Mouse (Mus musculus) thymus, adult 2 months (tissue): ENCODE data around the gene Il1rl2. TPM values are rescaled to one million over a fixed set of nuclear protein-coding genes. Genes with fewer than 3 reads are reported as not detected.

Experiments used
- DNase-seq: peaks from one replicate; pipeline ENCODE4 v3.0.0; 2021
- H3K27ac ChIP-seq: fragments of 200-500 bp; 2 replicates; pipeline ENCODE4 v1.5.1; 2012; ENCODE audit warnings: low read length, control low read depth; ENCODE audit not compliant: control insufficient read depth, insufficient read depth
- H3K27me3 ChIP-seq: fragments of 200-500 bp; 2 replicates; pipeline ENCODE4 v1.6.1; 2012; ENCODE audit warnings: mild to moderate bottlenecking, low read length, moderate library complexity, mixed read lengths; ENCODE audit not compliant: control insufficient read depth, insufficient read depth
- H3K36me3 ChIP-seq: fragments of 200-500 bp; 2 replicates; pipeline ENCODE4 v1.6.1; 2012; ENCODE audit warnings: mild to moderate bottlenecking, low read length, moderate library complexity; ENCODE audit not compliant: control insufficient read depth, insufficient read depth
- H3K4me1 ChIP-seq: fragments of 200-500 bp; replicated peaks from 2 replicates; pipeline ENCODE4 v1.6.1; 2012; ENCODE audit warnings: low read length; ENCODE audit not compliant: control insufficient read depth, insufficient read depth
- H3K4me3 ChIP-seq: fragments of 200-500 bp; 2 replicates; pipeline ENCODE4 v1.5.1; 2012; ENCODE audit warnings: mild to moderate bottlenecking, low read length, control low read depth, moderate library complexity; ENCODE audit not compliant: control insufficient read depth, insufficient read depth
- CTCF ChIP-seq: fragments of 200-500 bp; IDR thresholded peaks from 2 replicates; pipeline ENCODE4 v1.5.1; 2012; ENCODE audit warnings: mild to moderate bottlenecking, control low read depth, low read length, moderate library complexity, borderline replicate concordance; ENCODE audit not compliant: control insufficient read depth, poor library complexity, insufficient read depth; ENCODE audit errors: extremely low read depth
- POLR2A ChIP-seq: fragments of 200-500 bp; IDR thresholded peaks from 2 replicates; pipeline ENCODE4 v1.6.1; 2012; ENCODE audit warnings: mild to moderate bottlenecking, low read length, control low read depth, moderate library complexity; ENCODE audit not compliant: control insufficient read depth, poor library complexity, insufficient read depth; ENCODE audit errors: extremely low read depth
- WGBS: fragments of 180-500 bp; shearing (Covaris S2); methylation state at CpG from one replicate; pipeline ENCODE4 v1.1.7; 2018; 5-methylcytosine and 5-hydroxymethylcytosine counted together
- polyA plus RNA-seq: library from polyadenylated mRNA; depleted of rRNA; stranded (reverse); fragments of >200 nt; gene quantifications from 2 replicates; pipeline ENCODE4 v1.2.3, GENCODE M21; 2012; rRNA removed

The Il1rl2 gene
- polyA plus RNA-seq, 1 experiment, result 7.3 TPM

- 46% methylated on average over 7 of the region's 7 CpGs for WGBS
- no peak overlapping the region for H3K4me3 ChIP-seq
Measured at GRCm38 (mm10) chr1:40404682-40405081, 80.3 kb downstream of the Il1rl2 start.

GRCm38 (mm10) chr1:40409882-40410281 is 85.5 kb downstream of the Il1rl2 start:
- no peak for DNase-seq
- Histone ChIP-seq H3K4me1 (no peaks in the 10 kb centered on the region), H3K27ac (no peak overlapping the region), H3K36me3 (no peaks in the 10 kb centered on the region), H3K4me3 (no peak overlapping the region), H3K27me3 (no peaks in the 10 kb centered on the region)
- 17% methylated on average over 1 of the region's 1 CpGs for WGBS
- TF ChIP-seq POLR2A, result no peak
- TF ChIP-seq CTCF, result no peak

More at GRCm38 (mm10) chr1:40404682-40405081, 80.3 kb downstream of the Il1rl2 start:
- Histone ChIP-seq H3K27ac (no peak overlapping the region), H3K4me1 (no peaks in the 10 kb centered on the region), H3K36me3 (no peaks in the 10 kb centered on the region), H3K27me3 (no peaks in the 10 kb centered on the region)
- DNase-seq, result no peak
- TF ChIP-seq CTCF (no peak), POLR2A (no peak)

DNA sequence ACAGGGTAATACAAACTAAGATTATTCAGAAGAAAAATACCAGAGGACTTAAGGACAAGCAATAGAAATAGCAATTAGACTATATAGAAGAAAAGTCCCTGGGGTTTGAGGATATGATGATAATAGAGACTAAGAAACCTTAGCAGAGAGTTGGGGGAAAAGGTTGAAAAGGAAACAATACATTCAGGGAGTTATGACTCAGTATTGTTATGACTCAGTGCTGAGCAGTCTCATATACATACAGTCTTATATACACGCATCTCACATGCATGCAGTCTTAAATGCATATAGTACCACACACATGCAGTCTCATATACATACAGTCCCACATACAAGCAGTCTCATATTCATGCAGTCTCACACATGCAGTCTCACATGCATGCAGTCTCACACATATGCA is 88.6 kb downstream of the Il1rl2 start:
- 97% methylated on average over 1 of the region's 1 CpGs for WGBS
- Histone ChIP-seq H3K27ac (no peak overlapping the region), H3K4me1 (no peaks in the 10 kb centered on the region), H3K27me3 (no peaks in the 10 kb centered on the region), H3K4me3 (no peak overlapping the region), H3K36me3 (no peaks in the 10 kb centered on the region)
- TF ChIP-seq POLR2A (no peak), CTCF (no peak)
- DNase-seq, result no peak

DNA sequence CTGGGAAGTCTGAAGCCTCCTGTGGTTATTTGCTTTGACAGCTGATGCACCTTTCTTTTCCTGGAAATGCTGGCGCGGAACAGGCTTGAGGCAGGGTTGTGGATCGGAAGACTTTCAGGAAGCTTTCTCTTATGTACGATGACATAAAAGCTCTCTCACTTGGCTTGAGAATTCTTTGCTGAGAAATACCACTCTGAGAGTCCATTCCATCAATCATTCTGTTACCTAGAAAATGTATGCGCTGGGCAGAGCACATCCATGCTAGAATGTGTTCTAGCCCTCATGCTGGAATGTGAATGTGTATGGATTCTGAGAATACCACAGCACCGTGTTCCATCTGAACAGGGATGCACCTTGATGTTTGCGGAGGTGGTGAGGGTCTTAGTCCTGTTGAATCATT is 89.9 kb downstream of the Il1rl2 start:
- TF ChIP-seq CTCF, result no peak
- no peak for TF ChIP-seq POLR2A
- 93% methylated on average over 7 of the region's 7 CpGs for WGBS
- no peaks in the 10 kb centered on the region for H3K27me3 ChIP-seq

DNA sequence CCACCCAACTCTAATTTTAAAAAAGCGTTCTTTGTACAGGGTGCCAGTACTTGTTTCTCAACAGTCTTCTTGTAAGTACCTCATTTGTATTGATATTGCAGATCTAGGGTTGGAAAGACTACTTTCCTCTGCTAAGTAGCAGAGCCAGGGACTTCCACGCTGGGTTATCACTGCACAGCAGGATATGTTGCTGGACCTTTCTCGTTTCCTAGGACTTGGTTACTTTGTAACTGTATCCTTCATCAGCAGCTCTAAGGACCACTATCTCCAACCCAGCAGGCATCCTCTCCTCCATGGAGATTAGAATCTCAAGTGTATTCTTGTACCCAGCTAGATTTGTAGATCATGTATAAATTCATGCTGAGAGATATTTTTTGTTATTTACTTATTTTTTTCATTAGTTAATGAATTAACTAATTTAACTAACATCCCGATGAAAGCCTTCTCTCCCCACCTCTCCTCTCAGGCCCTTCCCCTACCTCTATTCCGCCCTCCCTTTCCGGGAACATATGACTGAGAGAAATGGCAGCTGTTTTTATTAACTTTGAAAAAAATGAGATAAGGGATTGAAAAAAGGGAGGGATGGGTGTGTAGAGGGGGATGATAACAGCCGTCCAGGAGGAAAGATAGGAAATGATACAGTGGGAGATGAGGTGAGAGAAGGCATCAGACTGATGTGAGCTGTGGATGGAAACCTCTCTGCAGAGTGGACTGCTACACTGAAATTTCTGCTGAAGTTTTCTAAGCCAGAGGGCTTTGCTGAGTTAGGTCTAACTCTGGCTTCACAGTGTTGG is 90.7 kb downstream of the Il1rl2 start:
- WGBS, result 91% methylated on average over 7 of the region's 7 CpGs
- H3K27ac ChIP-seq, result no peak overlapping the region
- H3K4me3 ChIP-seq, result no peak overlapping the region
- TF ChIP-seq CTCF, result no peak
- no peak for TF ChIP-seq POLR2A
- H3K27me3 ChIP-seq, result no peaks in the 10 kb centered on the region
- DNase-seq, result no peak
- H3K36me3 ChIP-seq, result no peaks in the 10 kb centered on the region
- no peaks in the 10 kb centered on the region for H3K4me1 ChIP-seq

More for the DNA sequence above, 89.9 kb downstream of the Il1rl2 start:
- Histone ChIP-seq H3K27ac (no peak overlapping the region), H3K4me1 (no peaks in the 10 kb centered on the region), H3K36me3 (no peaks in the 10 kb centered on the region), H3K4me3 (no peak overlapping the region)
- DNase-seq, result no peak

- no peaks in the 10 kb centered on the region for H3K27me3 ChIP-seq
- H3K4me1 ChIP-seq, result no peaks in the 10 kb centered on the region
- H3K4me3 ChIP-seq, result no peak overlapping the region
- 96% methylated on average over 2 of the region's 2 CpGs for WGBS
- DNase-seq, result no peak
- H3K36me3 ChIP-seq, result no peaks in the 10 kb centered on the region
- H3K27ac ChIP-seq, result no peak overlapping the region
- no peak for TF ChIP-seq POLR2A
Measured at GRCm38 (mm10) chr1:40417034-40417433, 92.6 kb downstream of the Il1rl2 start.

Other genes starting within 250 kb of the Il1rl2 start
- gene Il1r1, start 99.5 kb upstream of the Il1rl2 start, polyA plus RNA-seq, result 2.8 and 3.3 TPM in 2 replicates
- gene Il1rl1, start 105.0 kb downstream of the Il1rl2 start, polyA plus RNA-seq, result 0.29 and 0.46 TPM in 2 replicates
- 2.5 and 2.7 TPM in 2 replicates for gene Il18r1, start 140.9 kb downstream of the Il1rl2 start, polyA plus RNA-seq
- gene Il18rap, start 190.8 kb downstream of the Il1rl2 start, polyA plus RNA-seq, result 0.40 and 0.67 TPM in 2 replicates